Mouse (Mus musculus): ENCODE results near the gene Poldip3.

Poldip3 gene

DNA sequence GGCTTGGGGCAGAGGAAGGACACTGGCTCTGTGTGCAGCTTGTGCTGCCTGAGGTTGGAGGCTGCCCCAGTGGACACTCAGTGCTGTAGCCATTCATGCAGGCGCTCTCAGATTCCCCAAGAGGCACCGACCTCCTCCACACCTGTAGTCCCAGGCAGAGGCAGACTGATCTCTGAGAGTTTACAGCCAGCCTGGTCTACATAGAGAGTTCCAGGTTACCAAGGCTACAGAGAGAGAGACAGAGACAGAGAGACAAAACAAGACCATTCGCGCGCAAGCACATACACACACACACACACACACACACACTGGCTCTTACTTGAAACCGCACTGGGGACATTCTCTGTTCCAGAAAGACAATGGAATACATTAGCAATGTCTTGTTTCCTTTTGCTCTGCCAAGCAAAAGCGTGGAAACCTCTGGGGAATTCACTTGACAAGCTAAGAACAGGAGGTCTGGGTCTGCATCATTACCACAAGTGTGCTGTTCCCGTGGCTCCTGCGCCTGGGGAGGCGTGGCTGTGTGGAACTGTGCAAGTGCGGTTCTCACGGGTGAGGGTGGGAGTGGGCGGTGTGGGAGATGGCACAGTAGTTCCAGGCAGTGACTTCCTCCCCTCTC is 65.1 kb downstream of the Poldip3 start:
- DNase-seq (ENCODE audit: low spot score) = no peak

GRCm38 (mm10) chr15:83083530-83083929 is 65.7 kb downstream of the Poldip3 start:
- no peak for DNase-seq (ENCODE audit: low spot score)
